Mouse (Mus musculus) hindbrain, postnatal 0 days (tissue): Measurements from ENCODE around the gene Ercc1. TPM values are rescaled to one million over a fixed set of nuclear protein-coding genes. Genes with fewer than 3 reads are reported as not detected.

Source experiments
- ATAC-seq: fragments of 200-750 bp; cut with Nextera tagmentation; 2 replicates; pipeline ENCODE4 v1.8.0; 2017; ENCODE audit warnings: mild to moderate bottlenecking, moderate TSS enrichment, moderate library complexity
- DNase-seq: peaks from one replicate; pipeline ENCODE4 v3.0.0-alpha.2; 2015; ENCODE audit warnings: low spot score
- H3K27ac ChIP-seq: fragments of 300-500 bp; sonication (generic); 2 replicates; pipeline ENCODE4 v1.5.1; 2014; ENCODE audit warnings: mild to moderate bottlenecking
- H3K27me3 ChIP-seq: fragments of 300-500 bp; sonication (generic); 2 replicates; pipeline ENCODE4 v1.6.1; 2014; ENCODE audit warnings: low read length, mixed read lengths; ENCODE audit not compliant: insufficient read depth
- H3K36me3 ChIP-seq: fragments of 300-500 bp; sonication (generic); 2 replicates; pipeline ENCODE4 v1.6.1; 2014; ENCODE audit warnings: low read length, mixed read lengths; ENCODE audit not compliant: insufficient read depth
- H3K4me1 ChIP-seq: fragments of 300-500 bp; sonication (generic); 2 replicates; pipeline ENCODE4 v1.6.1; 2014; ENCODE audit warnings: antibody characterized with exemption, low read length, mixed read lengths; ENCODE audit not compliant: insufficient read depth
- H3K4me2 ChIP-seq: fragments of 300-500 bp; sonication (generic); 2 replicates; pipeline ENCODE4 v1.6.1; 2014; ENCODE audit warnings: low read depth, mild to moderate bottlenecking, low read length, moderate library complexity, mixed read lengths
- H3K4me3 ChIP-seq: fragments of 300-500 bp; sonication (generic); 2 replicates; pipeline ENCODE4 v1.5.1; 2014; ENCODE audit warnings: low read length
- H3K9ac ChIP-seq: fragments of 300-500 bp; sonication (generic); replicated peaks from 2 replicates; pipeline ENCODE4 v1.6.1; 2014; ENCODE audit warnings: mild to moderate bottlenecking, low read length, moderate library complexity, mixed read lengths
- H3K9me3 ChIP-seq: fragments of 300-500 bp; sonication (generic); 2 replicates; pipeline ENCODE4 v1.6.1; 2016; ENCODE audit warnings: low read length, mixed read lengths
- CTCF ChIP-seq: IDR thresholded peaks from 2 replicates; pipeline ENCODE4 v1.5.1; 2016; ENCODE audit warnings: antibody characterized with exemption, control low read depth, low read depth
- WGBS: fragments of 180-500 bp; shearing (Covaris S2); extraction: QIAGEN DNeasy Blood & Tissue Kit; methylation state at CpG from one replicate; pipeline ENCODE4 v1.1.7; 2014; 5-methylcytosine and 5-hydroxymethylcytosine counted together
- polyA plus RNA-seq: library from polyadenylated mRNA; unstranded; fragments of >200 nt; fragmentation: Nextera tagmentation; extraction: Ambion mirVana; gene quantifications from 2 replicates; pipeline ENCODE4 v1.2.1, GENCODE M21; 2015
- total RNA-seq: library from RNA; depleted of rRNA; stranded (reverse); fragments of >200 nt; gene quantifications from 2 replicates; pipeline ENCODE4 v1.2.3, GENCODE M21; 2014

Gene Ercc1
- total and polyA plus RNA-seq, 2 experiments from 2014 or later: 44.1 to 74.2 TPM

- Histone ChIP-seq H3K27ac (no peak overlapping the region), H3K4me1 (peaks cover 8% of the 10 kb centered on the region; the same call in 1 of the 2 replicates), H3K36me3 (peaks cover 22% of the 10 kb centered on the region), H3K9ac (no peak overlapping the region), H3K4me3 (no peak overlapping the region), H3K9me3 (no peaks in the 10 kb centered on the region), H3K27me3 (no peaks in the 10 kb centered on the region), H3K4me2 (no peak overlapping the region)
- TF ChIP-seq CTCF: no peak
- no peak for DNase-seq
- 64% methylated on average over 10 of the region's 10 CpGs for WGBS
- ATAC-seq: no peak
Measured at GRCm38 (mm10) chr7:19356311-19356710, 11.7 kb downstream of the Ercc1 start.

- Histone ChIP-seq H3K4me2 (peak overlapping the region; percentile 85; the same call in 1 of the 2 replicates), H3K9me3 (no peaks in the 10 kb centered on the region), H3K4me1 (peaks cover 8% of the 10 kb centered on the region; the same call in 1 of the 2 replicates), H3K27ac (no peak overlapping the region), H3K4me3 (no peak overlapping the region), H3K9ac (0 out of 2 replicates have a peak overlapping the region, but pooled peaks have one; percentile 63), H3K36me3 (peaks cover 16% of the 10 kb centered on the region), H3K27me3 (no peaks in the 10 kb centered on the region)
- TF ChIP-seq CTCF: no peak
- DNase-seq: no peak
- 90% methylated on average over 25 of the region's 25 CpGs for WGBS
- no peak for ATAC-seq
Measured at GRCm38 (mm10) chr7:19357381-19358375, 13.1 kb downstream of the Ercc1 start.

- TF ChIP-seq CTCF: no peak
- Histone ChIP-seq H3K4me1 (peaks cover 8% of the 10 kb centered on the region; the same call in 1 of the 2 replicates), H3K9me3 (no peaks in the 10 kb centered on the region), H3K27me3 (no peaks in the 10 kb centered on the region), H3K4me2 (peak overlapping the region; percentile 85), H3K36me3 (peaks cover 13% of the 10 kb centered on the region), H3K9ac (peak overlapping the region; percentile 63), H3K4me3 (peak overlapping the region; percentile 72), H3K27ac (no peak overlapping the region)
- no peak for ATAC-seq
- no peak for DNase-seq
- 22% methylated on average over 13 of the region's 13 CpGs for WGBS
Measured at GRCm38 (mm10) chr7:19358634-19359033, 14.1 kb downstream of the Ercc1 start.

- H3K9me3 ChIP-seq: no peaks in the 10 kb centered on the region
- no peak for TF ChIP-seq CTCF
Measured at GRCm38 (mm10) chr7:19359299-19359891, 14.8 kb downstream of the Ercc1 start, which contains the start of the genes Cd3eap and Ppp1r13l. Cd3eap (minus strand) TSS chr7:19359483. Ppp1r13l (plus strand) TSS chr7:19359749.

GRCm38 (mm10) chr7:19359892-19360641 is 15.5 kb downstream of the Ercc1 start:
- Histone ChIP-seq H3K9ac (peak overlapping the region; percentile 63), H3K27ac (0 out of 2 replicates have a peak overlapping the region, but pooled peaks have one; percentile 54), H3K4me3 (peak overlapping the region; percentile 72), H3K27me3 (no peaks in the 10 kb centered on the region), H3K9me3 (no peaks in the 10 kb centered on the region), H3K4me2 (peak overlapping the region; percentile 85), H3K4me1 (peaks cover 8% of the 10 kb centered on the region; the same call in 1 of the 2 replicates), H3K36me3 (peaks cover 8% of the 10 kb centered on the region)
- WGBS: under 1% methylated on average over 45 of the region's 45 CpGs
- DNase-seq: peak; percentile 84
- ATAC-seq: peak; percentile 67
- no peak for TF ChIP-seq CTCF

More at GRCm38 (mm10) chr7:19359299-19359891, 14.8 kb downstream of the Ercc1 start, which contains the start of the genes Cd3eap and Ppp1r13l:
- peak within 1 kb of the TSS; percentile 72 for H3K4me3 ChIP-seq
- H3K4me2 ChIP-seq: peak within 1 kb of the TSS; percentile 85
- peak within 1 kb of the TSS; percentile 63 for H3K9ac ChIP-seq
- H3K27ac ChIP-seq: peak within 1 kb of the TSS; percentile 54
- under 1% methylated on average over 30 of the region's 31 CpGs for WGBS
- peaks cover 13% of the 10 kb centered on the region for H3K36me3 ChIP-seq
- ATAC-seq (peak; percentile 85), DNase-seq (peak; percentile 90)
- no peaks in the 10 kb centered on the region for H3K27me3 ChIP-seq
- H3K4me1 ChIP-seq: peaks cover 8% of the 10 kb centered on the region; the same call in 1 of the 2 replicates

GRCm38 (mm10) chr7:19360944-19361343 is 16.4 kb downstream of the Ercc1 start:
- WGBS: under 1% methylated on average over 27 of the region's 27 CpGs
- H3K9me3 ChIP-seq: no peaks in the 10 kb centered on the region
- no peak for TF ChIP-seq CTCF
- peak overlapping the region; percentile 72 for H3K4me3 ChIP-seq
- H3K9ac ChIP-seq: no peak overlapping the region; the same call in 1 of the 2 replicates
- peaks cover 8% of the 10 kb centered on the region; the same call in 1 of the 2 replicates for H3K4me1 ChIP-seq
- peak; percentile 39 for ATAC-seq
- H3K27me3 ChIP-seq: no peaks in the 10 kb centered on the region
- H3K4me2 ChIP-seq: peak overlapping the region; percentile 85
- H3K36me3 ChIP-seq: peaks cover 6% of the 10 kb centered on the region
- DNase-seq: peak; percentile 90
- H3K27ac ChIP-seq: no peak overlapping the region
